Mouse (Mus musculus) heart, adult 2 months (tissue): ENCODE measurements around the gene Agmat.

Source experiments
- CTCF ChIP-seq: fragments of 200-600 bp; IDR thresholded peaks from 2 replicates; pipeline ENCODE4 v1.8.1; 2022; ENCODE audit warnings: antibody characterized with exemption, mild to moderate bottlenecking, moderate library complexity
- EP300 ChIP-seq: fragments of 200-500 bp; IDR thresholded peaks from 2 replicates; pipeline ENCODE4 v1.6.1; 2011; ENCODE audit warnings: low read depth, low read length, control low read depth; ENCODE audit not compliant: insufficient read depth
- POLR2A ChIP-seq: fragments of 200-500 bp; IDR thresholded peaks from 2 replicates; pipeline ENCODE4 v1.6.1; 2011; ENCODE audit warnings: mild to moderate bottlenecking, low read depth, low read length, control low read depth; ENCODE audit not compliant: insufficient read depth

- no peak for TF ChIP-seq CTCF
- TF ChIP-seq POLR2A: no peak
- TF ChIP-seq EP300: no peak
These were observed 37.5 kb upstream of the Agmat start for GRCm38 (mm10) chr4:141708971-141709370.
